Mouse (Mus musculus): ENCODE measurements at regions not wholly inside any gene's neighbourhood (a gene's known extent, or its start where the extent isn't known, plus 50 kb on each side); places are given as distances from the start of the nearest gene placed in this dataset.
A peak's percentile ranks its signal among the peaks of the same experiment; 100 is the strongest.

DNA sequence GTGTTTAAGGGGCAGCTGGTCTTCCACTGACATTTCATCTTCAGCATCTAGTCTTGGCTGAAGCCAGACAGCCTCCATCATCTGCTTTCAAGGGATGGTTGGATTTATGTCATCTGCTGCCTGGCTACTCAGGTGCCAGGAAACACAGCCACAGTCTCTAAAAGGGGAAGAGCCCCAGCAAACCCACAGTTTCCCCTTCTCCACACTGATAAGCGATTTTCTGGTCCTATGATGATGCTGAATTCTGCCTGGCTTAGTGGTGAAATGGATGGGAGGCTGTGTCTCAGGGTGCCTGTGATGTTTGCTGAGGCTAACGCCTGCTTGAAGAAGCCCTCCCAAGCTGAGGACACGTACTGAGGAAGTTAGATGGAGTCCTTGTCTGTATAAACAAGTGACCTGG, 160.5 kb downstream of the Unc5cl start:
- ATAC-seq = no peak
- Histone ChIP-seq H3K27me3 (no peaks in the 10 kb centered on the region), H3K4me1 (no peaks in the 10 kb centered on the region), H3K4me2 (no peak overlapping the region), H3K27ac (no peak overlapping the region), H3K9ac (no peak overlapping the region), H3K4me3 (no peak overlapping the region), H3K9me3 (replicated peaks) (peaks cover 8% of the 10 kb centered on the region; the same call in 1 of the 2 replicates), H3K36me3 (ENCODE audit: poor library complexity, severe bottlenecking) (no peaks in the 10 kb centered on the region)
- WGBS = 84% methylated on average over 3 of the region's 3 CpGs

DNA sequence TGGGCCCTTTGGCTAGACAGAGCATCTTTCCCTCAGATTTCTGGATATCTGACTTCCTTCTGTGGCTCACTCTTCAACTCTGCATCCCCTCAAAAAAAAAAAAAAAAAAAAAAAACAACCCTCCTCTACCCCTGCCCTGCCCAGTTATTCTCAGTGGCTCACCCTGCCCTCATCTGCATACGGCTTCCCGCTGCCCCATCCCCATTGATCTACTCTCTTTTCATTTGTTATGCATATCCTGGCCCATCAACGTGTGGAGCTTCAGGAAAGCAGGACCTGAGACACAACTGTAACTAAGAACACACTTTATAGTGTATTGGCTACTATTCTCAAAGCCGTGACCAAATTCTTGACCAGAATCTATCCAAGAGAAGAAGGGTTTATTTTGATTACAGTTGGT, 161.5 kb downstream of the Unc5cl start:
- H3K4me2 ChIP-seq = no peak overlapping the region
- H3K9ac ChIP-seq = no peak overlapping the region
- no peak overlapping the region for H3K27ac ChIP-seq
- ATAC-seq = no peak
- WGBS = 38% methylated on average over 4 of the region's 4 CpGs
- H3K4me3 ChIP-seq = no peak overlapping the region
- H3K27me3 ChIP-seq = no peaks in the 10 kb centered on the region
- no peaks in the 10 kb centered on the region for H3K4me1 ChIP-seq
- peaks cover 8% of the 10 kb centered on the region; the same call in 1 of the 2 replicates for H3K9me3 ChIP-seq (replicated peaks)
- H3K36me3 ChIP-seq (ENCODE audit: poor library complexity, severe bottlenecking) = no peaks in the 10 kb centered on the region

DNA sequence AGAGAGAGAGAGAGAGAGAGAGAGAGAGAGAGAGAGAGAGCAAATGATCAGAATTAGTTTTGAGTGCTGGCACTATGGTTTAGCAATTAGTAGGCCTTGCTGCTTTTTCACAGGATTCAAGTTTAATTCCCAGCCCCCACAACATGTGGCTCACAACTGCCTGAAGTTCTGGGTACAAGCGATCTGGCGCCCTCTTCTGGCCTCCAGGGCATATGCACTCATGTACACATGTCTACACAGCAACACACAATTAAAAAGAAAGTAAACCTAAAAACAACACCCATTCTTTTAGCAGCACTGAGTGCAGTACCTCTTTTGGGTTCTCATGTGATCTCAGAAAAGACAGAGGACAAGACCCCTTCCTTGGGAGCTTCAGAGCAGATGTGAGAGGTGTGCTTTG, 166.2 kb downstream of the Unc5cl start:
- no peak for ATAC-seq
- Histone ChIP-seq H3K9me3 (replicated peaks) (no peaks in the 10 kb centered on the region; the same call in 1 of the 2 replicates), H3K4me1 (no peaks in the 10 kb centered on the region), H3K27ac (no peak overlapping the region), H3K36me3 (ENCODE audit: poor library complexity, severe bottlenecking) (no peaks in the 10 kb centered on the region), H3K4me3 (no peak overlapping the region), H3K27me3 (no peaks in the 10 kb centered on the region), H3K4me2 (no peak overlapping the region), H3K9ac (no peak overlapping the region)
- 71% methylated on average over 2 of the region's 2 CpGs for WGBS

GRCm38 (mm10) chr17:48621676-48622075, 167.0 kb downstream of the Unc5cl start:
- H3K4me3 ChIP-seq = no peak overlapping the region
- no peak overlapping the region for H3K27ac ChIP-seq
- ATAC-seq = no peak
- WGBS = 92% methylated on average over 11 of the region's 11 CpGs
- H3K27me3 ChIP-seq = no peaks in the 10 kb centered on the region
- no peaks in the 10 kb centered on the region for H3K36me3 ChIP-seq (ENCODE audit: poor library complexity, severe bottlenecking)
- no peak overlapping the region for H3K9ac ChIP-seq
- no peaks in the 10 kb centered on the region; the same call in 1 of the 2 replicates for H3K9me3 ChIP-seq (replicated peaks)
- no peaks in the 10 kb centered on the region for H3K4me1 ChIP-seq
- no peak overlapping the region for H3K4me2 ChIP-seq

DNA sequence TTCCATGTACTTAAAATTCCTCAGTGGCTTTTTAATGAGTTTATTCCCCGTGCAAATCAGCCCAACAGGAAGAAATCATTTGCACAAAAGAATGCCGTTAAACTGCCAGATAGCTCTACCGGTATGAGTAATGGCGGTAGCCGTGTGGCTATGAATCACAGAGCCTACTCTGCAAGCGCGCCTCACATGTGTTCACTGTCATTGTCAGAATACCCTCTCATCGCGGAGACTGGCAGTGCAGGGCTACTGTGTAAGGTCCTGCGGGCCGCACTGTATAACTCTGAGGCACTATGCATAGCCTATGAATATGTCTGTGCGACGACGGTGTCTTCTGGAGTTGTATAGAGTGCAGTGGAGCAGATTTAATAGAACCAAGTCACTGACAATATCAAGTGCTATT, 170.2 kb downstream of the Unc5cl start:
- no peaks in the 10 kb centered on the region for H3K27me3 ChIP-seq
- H3K9ac ChIP-seq = no peak overlapping the region
- no peak overlapping the region for H3K4me3 ChIP-seq
- 85% methylated on average over 14 of the region's 14 CpGs for WGBS
- no peak overlapping the region for H3K4me2 ChIP-seq
- ATAC-seq = no peak
- H3K36me3 ChIP-seq (ENCODE audit: poor library complexity, severe bottlenecking) = no peaks in the 10 kb centered on the region
- no peaks in the 10 kb centered on the region; the same call in 1 of the 2 replicates for H3K9me3 ChIP-seq (replicated peaks)
- no peaks in the 10 kb centered on the region for H3K4me1 ChIP-seq
- H3K27ac ChIP-seq = no peak overlapping the region

GRCm38 (mm10) chr17:48625971-48626370, 171.3 kb downstream of the Unc5cl start:
- H3K27me3 ChIP-seq = no peaks in the 10 kb centered on the region
- ATAC-seq = no peak
- H3K4me3 ChIP-seq = no peak overlapping the region
- WGBS = 89% methylated on average over 6 of the region's 6 CpGs
- H3K27ac ChIP-seq = no peak overlapping the region
- no peaks in the 10 kb centered on the region; the same call in 1 of the 2 replicates for H3K9me3 ChIP-seq (replicated peaks)
- H3K4me2 ChIP-seq = no peak overlapping the region
- H3K9ac ChIP-seq = no peak overlapping the region
- H3K36me3 ChIP-seq (ENCODE audit: poor library complexity, severe bottlenecking) = no peaks in the 10 kb centered on the region
- no peaks in the 10 kb centered on the region for H3K4me1 ChIP-seq

- no peaks in the 10 kb centered on the region for H3K4me1 ChIP-seq
- 96% methylated on average over 12 of the region's 12 CpGs for WGBS
- no peak overlapping the region for H3K27ac ChIP-seq
- H3K27me3 ChIP-seq = no peaks in the 10 kb centered on the region
- H3K4me3 ChIP-seq = no peak overlapping the region
- H3K9me3 ChIP-seq (replicated peaks) = no peaks in the 10 kb centered on the region; the same call in 1 of the 2 replicates
- H3K36me3 ChIP-seq (ENCODE audit: poor library complexity, severe bottlenecking) = no peaks in the 10 kb centered on the region
- H3K4me2 ChIP-seq = no peak overlapping the region
- H3K9ac ChIP-seq = no peak overlapping the region
- no peak for ATAC-seq
These were observed 184.9 kb downstream of the Unc5cl start for GRCm38 (mm10) chr17:48639611-48640010.

GRCm38 (mm10) chr17:48643533-48644019, 188.9 kb downstream of the Unc5cl start:
- Histone ChIP-seq H3K9me3 (replicated peaks) (no peaks in the 10 kb centered on the region; the same call in 1 of the 2 replicates), H3K27me3 (no peaks in the 10 kb centered on the region), H3K4me1 (no peaks in the 10 kb centered on the region), H3K4me3 (no peak overlapping the region), H3K36me3 (ENCODE audit: poor library complexity, severe bottlenecking) (no peaks in the 10 kb centered on the region), H3K27ac (no peak overlapping the region), H3K4me2 (no peak overlapping the region), H3K9ac (no peak overlapping the region)
- no peak for ATAC-seq
- WGBS = 44% methylated on average over 5 of the region's 5 CpGs

DNA sequence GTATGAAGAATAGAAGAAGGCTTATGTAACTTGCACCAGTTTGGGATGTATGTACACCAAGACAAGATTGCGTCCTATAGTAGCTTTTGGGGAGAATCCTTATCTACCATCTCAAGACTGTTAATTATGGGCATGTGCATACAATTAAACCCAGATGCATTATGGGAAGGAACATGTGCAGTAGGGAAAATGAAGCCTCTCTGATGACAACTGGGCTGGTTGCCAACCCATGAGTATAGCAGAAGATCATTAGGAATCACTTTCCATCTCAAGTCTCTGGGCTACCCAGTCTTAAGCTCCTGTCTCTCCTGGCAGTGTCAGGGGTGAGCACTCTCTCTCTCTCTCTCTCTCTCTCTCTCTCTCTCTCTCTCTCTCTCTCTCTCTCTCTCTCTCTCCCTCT, 190.4 kb downstream of the Unc5cl start:
- 85% methylated on average over 1 of the region's 1 CpGs for WGBS
- no peak for ATAC-seq
- H3K4me1 ChIP-seq = no peaks in the 10 kb centered on the region
- no peak overlapping the region for H3K9ac ChIP-seq
- H3K36me3 ChIP-seq (ENCODE audit: poor library complexity, severe bottlenecking) = no peaks in the 10 kb centered on the region
- H3K27ac ChIP-seq = no peak overlapping the region
- H3K4me3 ChIP-seq = no peak overlapping the region
- no peaks in the 10 kb centered on the region for H3K27me3 ChIP-seq
- H3K9me3 ChIP-seq (replicated peaks) = no peaks in the 10 kb centered on the region; the same call in 1 of the 2 replicates
- H3K4me2 ChIP-seq = no peak overlapping the region

- Histone ChIP-seq H3K36me3 (ENCODE audit: poor library complexity, severe bottlenecking) (no peaks in the 10 kb centered on the region), H3K4me2 (no peak overlapping the region), H3K4me3 (no peak overlapping the region), H3K27me3 (no peaks in the 10 kb centered on the region), H3K9me3 (replicated peaks) (no peaks in the 10 kb centered on the region; the same call in 1 of the 2 replicates), H3K27ac (no peak overlapping the region), H3K4me1 (no peaks in the 10 kb centered on the region), H3K9ac (no peak overlapping the region)
- no peak for ATAC-seq
- WGBS = 77% methylated on average over 11 of the region's 11 CpGs
These were observed 192.0 kb downstream of the Unc5cl start for GRCm38 (mm10) chr17:48646626-48647195.

DNA sequence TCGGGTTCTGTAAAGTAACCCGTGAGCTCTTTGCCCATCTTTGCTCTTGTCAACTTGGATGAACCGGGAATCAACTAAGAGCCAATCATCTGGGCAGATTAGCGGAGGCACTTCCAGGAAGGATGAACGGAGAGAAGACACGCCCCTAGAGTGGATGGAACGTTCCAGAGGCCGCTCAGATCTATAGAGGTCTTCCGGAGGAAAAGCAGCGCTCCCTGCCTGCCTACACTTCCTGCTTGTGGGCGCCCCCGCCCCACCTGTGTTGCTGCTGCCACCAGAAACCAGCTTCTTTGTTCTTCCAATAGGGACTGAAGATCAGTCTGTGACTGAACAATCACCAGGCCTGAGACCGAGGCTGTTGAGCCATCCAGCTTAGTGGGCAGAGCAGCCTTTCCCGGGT, 192.7 kb downstream of the Unc5cl start:
- H3K4me1 ChIP-seq = no peaks in the 10 kb centered on the region
- no peaks in the 10 kb centered on the region for H3K36me3 ChIP-seq (ENCODE audit: poor library complexity, severe bottlenecking)
- H3K4me2 ChIP-seq = peak overlapping the region; percentile 32
- 66% methylated on average over 14 of the region's 14 CpGs for WGBS
- no peaks in the 10 kb centered on the region; the same call in 1 of the 2 replicates for H3K9me3 ChIP-seq (replicated peaks)
- no peak overlapping the region for H3K4me3 ChIP-seq
- ATAC-seq = no peak
- no peaks in the 10 kb centered on the region for H3K27me3 ChIP-seq
- H3K27ac ChIP-seq = no peak overlapping the region
- H3K9ac ChIP-seq = no peak overlapping the region

GRCm38 (mm10) chr17:48650556-48650955, 195.9 kb downstream of the Unc5cl start:
- WGBS = 88% methylated on average over 13 of the region's 13 CpGs
- Histone ChIP-seq H3K9me3 (replicated peaks) (no peaks in the 10 kb centered on the region; the same call in 1 of the 2 replicates), H3K27me3 (no peaks in the 10 kb centered on the region), H3K4me3 (no peak overlapping the region), H3K4me2 (no peak overlapping the region), H3K27ac (no peak overlapping the region), H3K9ac (no peak overlapping the region), H3K4me1 (no peaks in the 10 kb centered on the region), H3K36me3 (ENCODE audit: poor library complexity, severe bottlenecking) (no peaks in the 10 kb centered on the region)
- ATAC-seq = no peak

DNA sequence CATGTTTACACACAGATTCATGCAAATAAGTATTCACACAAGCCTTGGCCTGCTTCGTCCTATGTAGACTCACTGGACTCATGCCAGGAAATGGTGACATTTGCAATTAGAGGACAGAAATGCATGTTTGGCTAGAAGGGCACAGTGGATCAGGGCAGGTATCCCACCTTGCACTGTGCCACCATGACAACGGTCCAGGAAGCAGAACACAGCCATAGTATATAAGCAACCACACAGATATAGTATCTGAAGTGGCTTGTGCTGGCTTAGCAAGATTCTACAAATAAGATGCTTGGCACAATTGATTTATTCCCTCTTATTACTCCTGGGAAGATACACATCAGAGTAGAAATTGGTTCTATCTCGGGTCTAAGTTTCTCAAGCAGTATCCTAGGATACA, 218.0 kb downstream of the Unc5cl start:
- no peak for ATAC-seq
- H3K27me3 ChIP-seq = no peaks in the 10 kb centered on the region
- H3K9ac ChIP-seq = no peak overlapping the region
- H3K36me3 ChIP-seq (ENCODE audit: poor library complexity, severe bottlenecking) = no peaks in the 10 kb centered on the region
- 86% methylated on average over 3 of the region's 3 CpGs for WGBS
- H3K27ac ChIP-seq = no peak overlapping the region
- H3K4me3 ChIP-seq = no peak overlapping the region
- H3K4me2 ChIP-seq = no peak overlapping the region
- 0 out of 2 replicates have a peak, but pooled peaks cover 5% of the 10 kb centered on the region for H3K9me3 ChIP-seq (replicated peaks)
- H3K4me1 ChIP-seq = no peaks in the 10 kb centered on the region

Data from forebrain, embryonic 13.5 days (tissue).